Mouse (Mus musculus) small intestine, adult 2 months (tissue): ENCODE results near the gene Med24.

ENCODE experiments used
- CTCF ChIP-seq: fragments of 200-500 bp; IDR thresholded peaks from 2 replicates; pipeline ENCODE4 v1.5.1; 2012; ENCODE audit warnings: low read depth, mild to moderate bottlenecking, control low read depth, inconsistent platforms, low read length, moderate library complexity, mixed read lengths; ENCODE audit not compliant: insufficient replicate concordance, insufficient read length; ENCODE audit errors: extremely low read depth
- POLR2A ChIP-seq: fragments of 200-500 bp; IDR thresholded peaks from 2 replicates; pipeline ENCODE4 v1.6.1; 2012; ENCODE audit warnings: low read depth, mild to moderate bottlenecking, control low read depth, inconsistent platforms, low read length, moderate library complexity

GRCm38 (mm10) chr11:98769007-98769954 is 40.0 kb upstream of the Med24 start:
- TF ChIP-seq CTCF: no peak
- TF ChIP-seq POLR2A: no peak
